Mouse (Mus musculus): Measurements from ENCODE around the gene Prkca. TPM values are rescaled to one million over a fixed set of nuclear protein-coding genes. Genes with fewer than 3 reads are reported as not detected.

Gene Prkca
- total RNA-seq, 2 experiments from 2014 or later = 3.2 to 6.7 TPM

DNA sequence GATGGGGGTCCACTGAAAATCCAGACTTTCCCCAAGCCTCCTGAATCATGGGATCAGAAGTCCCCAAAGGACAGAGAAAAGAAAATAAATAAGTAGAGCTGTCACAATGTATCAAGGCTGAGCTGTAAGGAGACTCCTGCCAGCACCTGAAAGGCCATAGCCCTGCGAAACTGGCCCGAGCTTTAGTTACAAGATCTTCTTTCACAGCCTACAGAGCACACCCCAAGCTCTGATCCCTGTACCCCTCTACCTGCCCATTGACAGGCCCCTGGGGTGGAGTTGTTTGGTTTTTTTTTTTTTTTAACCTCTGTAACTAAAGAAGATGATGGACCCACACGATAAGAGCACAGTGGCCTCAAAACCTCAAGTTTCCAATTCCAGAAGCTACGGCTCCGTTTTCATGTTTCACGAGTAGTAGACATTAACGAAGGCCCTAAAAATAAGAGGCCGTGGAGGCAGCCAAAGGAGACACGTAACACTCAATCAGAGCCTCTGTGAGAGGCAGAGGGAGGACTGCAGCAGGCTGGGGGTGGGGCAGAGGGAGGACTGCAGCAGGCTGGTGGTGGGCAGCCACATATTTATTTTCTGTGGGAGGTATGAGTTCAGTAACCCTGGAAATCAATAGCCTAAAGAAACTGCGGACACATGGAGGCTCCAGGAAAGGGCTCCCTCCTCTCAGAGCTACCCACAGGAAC is 41.8 kb downstream of the Prkca start:
- no peak for ATAC-seq (replicated peaks; ENCODE audit: low FRiP score, poor library complexity, severe bottlenecking)

DNA sequence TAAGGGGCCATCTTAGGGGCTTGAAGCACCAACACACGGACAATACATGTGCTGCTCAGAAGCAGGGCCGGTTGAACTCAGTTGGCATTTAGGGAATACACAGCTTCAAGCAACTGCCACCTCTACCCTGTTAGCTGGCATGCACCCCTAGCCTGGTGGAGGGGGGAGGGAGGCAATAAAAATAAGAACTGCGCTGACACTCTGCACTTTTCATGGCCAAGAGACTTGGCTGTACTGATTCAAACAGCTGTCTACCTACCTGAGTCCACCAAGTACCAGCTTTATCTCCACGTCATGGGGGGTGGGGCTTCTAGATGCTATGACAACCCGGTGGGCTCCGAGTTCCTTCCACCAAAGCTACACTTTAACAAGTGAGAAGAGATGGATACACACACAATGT is 42.7 kb downstream of the Prkca start:
- no peak for ATAC-seq (replicated peaks; ENCODE audit: low FRiP score, poor library complexity, severe bottlenecking)

DNA sequence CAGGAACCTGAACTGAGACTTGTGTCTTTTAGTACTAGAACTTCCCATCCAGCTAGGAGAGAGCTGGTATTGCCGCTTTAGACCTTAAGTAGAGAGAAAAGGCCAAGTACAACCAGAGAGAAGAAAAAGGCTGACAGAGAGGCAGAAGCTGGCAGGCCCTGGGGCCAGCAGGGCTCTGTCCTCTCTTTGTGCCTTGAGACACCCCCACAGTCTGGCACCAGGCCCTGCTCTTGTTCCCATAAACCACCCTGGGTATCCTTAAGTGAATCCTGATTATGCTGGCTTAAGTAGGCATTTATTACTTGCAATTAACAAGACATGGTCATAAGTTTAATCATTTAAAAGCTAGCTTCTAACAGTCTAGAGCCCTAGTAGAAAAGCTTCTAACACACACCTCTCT is 43.3 kb downstream of the Prkca start:
- ATAC-seq (replicated peaks; ENCODE audit: low FRiP score, poor library complexity, severe bottlenecking) = no peak

DNA sequence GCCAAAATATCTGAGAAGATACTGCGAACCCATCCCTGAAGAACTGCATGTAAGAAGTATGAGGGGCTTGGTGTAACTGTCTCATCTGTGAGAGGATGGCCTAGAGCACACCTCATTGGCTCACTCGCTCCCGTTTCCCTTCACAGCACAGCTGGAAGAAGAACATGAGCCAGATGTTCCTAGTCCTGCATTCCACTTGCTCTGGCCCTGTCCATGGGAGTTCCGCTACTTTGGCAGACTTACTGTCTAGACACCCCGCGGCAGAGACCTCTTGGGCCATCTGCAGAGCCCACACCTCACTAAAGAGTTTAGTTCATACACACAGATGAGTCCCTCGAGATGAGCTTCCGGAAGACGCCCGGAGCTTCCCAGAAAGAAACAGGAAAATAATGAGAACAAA is 43.8 kb downstream of the Prkca start:
- ATAC-seq (replicated peaks; ENCODE audit: low FRiP score, poor library complexity, severe bottlenecking) = no peak

DNA sequence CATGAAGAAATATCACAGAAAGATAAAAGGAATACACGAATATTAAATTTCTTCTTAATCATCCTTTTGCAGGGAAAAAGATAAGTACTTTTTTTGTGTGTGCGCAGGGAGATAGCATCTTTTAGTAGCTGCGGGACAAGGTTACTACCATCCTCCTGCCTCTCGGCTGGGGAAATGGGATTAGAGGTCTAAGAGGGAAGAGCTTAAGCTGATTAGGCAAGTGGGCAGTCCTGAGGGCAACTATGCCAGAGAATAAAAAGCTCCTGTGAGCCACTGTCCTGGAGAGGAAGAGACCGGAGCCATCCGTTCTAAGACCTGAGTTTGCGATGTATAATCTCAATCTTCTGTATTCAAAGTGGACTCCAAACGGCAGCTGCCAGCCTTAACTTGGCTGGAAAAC is 45.8 kb downstream of the Prkca start:
- no peak for ATAC-seq (replicated peaks; ENCODE audit: low FRiP score, poor library complexity, severe bottlenecking)

DNA sequence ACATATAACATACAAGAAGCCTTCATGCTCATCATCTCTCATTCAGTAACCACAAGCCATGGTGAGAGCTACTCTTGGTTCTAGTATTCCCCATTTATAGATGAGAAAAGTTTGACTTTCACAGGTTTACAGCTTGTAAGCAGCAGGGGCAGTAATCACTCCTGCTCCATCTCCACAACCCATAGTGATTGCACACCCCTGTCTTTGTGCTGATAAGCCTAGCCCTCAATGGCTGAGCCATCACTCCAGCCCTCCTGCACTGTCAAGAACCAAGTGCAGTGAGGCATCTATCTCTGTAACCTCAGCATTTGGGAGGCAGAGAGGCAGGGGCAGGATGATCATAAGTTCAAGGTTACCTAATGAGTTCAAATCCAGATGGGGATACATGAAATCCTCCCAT is 48.4 kb downstream of the Prkca start:
- ATAC-seq (replicated peaks; ENCODE audit: low FRiP score, poor library complexity, severe bottlenecking) = no peak

DNA sequence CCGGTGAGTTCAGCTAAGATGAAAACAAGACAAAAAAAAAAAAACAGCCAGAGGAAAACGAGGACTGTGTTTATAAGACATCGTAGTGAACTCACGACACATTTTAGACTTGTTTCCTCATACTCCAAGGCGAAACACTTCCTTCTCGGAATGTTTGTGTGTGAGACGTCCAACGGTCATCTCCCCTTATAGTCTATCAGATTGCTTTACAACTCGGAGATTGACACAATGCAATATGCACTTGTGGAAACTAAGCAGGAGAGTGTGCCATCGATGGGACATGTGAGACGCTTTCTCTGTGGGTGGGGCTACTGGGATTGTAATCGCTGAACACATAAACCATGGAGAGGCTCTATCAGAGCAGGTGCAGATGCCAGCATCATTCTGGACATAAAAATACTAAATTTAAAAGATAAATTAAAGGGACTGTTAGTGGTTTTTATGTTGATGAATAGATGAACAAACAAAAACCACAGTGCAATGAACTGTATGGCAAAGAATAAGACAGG is 49.4 kb downstream of the Prkca start:
- no peak for ATAC-seq (replicated peaks; ENCODE audit: low FRiP score, poor library complexity, severe bottlenecking)

DNA sequence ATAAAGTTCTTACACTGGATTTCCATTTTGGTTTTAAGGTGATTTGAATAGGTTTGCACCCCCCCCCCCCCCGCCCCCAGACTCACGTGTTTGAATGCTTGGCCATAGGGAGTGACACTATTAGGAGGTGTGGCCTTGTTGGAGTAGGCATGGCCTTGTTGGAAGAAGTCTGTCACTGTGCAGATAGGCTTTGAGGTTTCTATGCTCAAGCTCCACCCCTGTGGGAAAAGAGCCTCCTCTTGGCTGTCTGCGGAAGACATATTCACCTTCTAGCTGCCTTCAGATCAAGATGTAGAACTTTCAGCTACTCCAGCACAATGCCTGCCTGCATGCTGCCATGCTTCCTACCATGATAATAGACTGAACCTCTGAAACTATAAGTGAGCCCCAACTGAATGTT is 49.9 kb downstream of the Prkca start:
- no peak for ATAC-seq (replicated peaks; ENCODE audit: low FRiP score, poor library complexity, severe bottlenecking)

DNA sequence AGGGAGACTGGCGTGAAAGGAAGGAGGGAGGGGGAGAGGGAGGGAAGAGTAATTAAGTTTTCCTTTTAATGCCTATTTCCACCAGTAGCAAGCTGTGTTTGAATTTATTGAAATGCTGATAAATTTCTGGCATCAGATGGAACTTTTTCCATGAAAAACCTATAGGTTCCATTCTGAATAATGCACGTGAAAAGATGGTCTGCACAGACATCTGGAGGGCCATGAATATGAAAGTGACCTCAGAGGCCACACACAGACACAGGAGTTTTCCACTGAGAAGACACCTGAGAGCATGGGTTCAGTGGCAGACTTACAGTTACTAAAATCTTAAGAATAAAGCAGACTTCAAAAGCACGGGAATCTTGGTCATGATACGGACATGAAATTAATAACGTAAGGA is 54.5 kb downstream of the Prkca start:
- ATAC-seq (replicated peaks; ENCODE audit: low FRiP score, poor library complexity, severe bottlenecking) = no peak

DNA sequence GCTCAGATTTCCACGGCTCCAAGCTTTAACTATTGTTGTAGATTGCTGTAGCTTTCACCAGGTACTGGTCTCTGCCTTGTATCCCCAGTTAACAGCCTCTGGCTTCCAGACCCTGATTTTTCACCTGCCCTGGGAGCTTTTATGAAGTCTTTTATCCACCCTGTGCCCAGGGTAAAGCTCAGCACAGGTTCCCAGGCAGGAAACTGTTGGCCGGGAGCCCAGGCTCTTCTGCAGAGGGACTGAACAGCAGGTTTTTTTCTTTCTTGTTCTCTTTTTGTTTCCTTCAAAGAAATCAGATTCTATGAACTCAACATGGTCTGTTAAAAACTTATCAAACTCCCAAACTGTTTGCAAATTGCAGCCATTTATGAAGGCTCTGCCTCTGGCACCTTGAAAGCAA is 56.4 kb downstream of the Prkca start:
- no peak for ATAC-seq (replicated peaks; ENCODE audit: low FRiP score, poor library complexity, severe bottlenecking)

DNA sequence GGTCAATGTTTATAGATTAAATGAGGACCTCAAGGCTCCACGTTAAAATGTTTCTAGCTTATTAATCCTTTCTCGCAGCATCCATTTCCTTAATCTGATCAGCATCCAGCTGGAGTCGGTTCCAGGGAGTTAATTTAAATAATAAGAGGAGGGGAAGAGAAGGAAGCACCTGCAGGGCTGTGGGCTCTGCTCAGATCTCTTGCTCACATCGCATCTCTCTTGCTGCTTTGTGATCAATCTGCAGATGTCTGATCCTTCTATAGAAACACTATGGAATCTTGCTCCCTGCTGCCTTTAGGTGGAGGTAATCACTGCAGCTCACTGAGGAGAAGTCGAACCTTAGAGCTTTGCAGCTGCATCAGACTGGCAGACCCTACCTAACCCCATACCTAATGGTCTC is 58.7 kb downstream of the Prkca start:
- no peak for ATAC-seq (replicated peaks; ENCODE audit: low FRiP score, poor library complexity, severe bottlenecking)

DNA sequence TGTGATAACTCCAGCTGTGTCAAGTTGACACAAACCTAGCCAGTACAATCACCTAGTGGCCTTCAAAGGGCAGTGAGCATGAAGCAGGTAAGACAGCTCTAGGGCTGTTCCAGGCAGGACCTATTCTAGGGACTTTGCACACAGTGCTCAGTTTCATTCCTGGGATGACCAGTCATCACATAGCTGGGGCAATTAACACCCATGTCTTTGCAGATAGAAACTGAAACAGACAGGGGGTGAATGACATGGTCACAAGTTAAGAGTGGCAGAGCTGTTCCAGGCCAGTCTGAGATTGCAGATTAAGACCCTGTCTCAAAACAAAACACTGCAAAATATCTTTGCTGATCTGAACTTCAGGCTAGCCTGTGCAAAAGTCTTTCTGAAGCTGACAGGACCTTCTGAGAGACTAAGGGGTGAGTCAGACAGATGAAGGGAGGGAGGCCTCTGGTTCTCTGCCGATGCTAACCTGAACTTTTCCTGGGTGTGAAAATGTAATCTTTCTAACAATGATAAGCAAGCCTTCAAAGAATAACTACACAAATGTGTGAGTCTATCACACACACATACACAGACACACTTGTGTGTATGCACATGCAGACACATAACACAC is 60.8 kb downstream of the Prkca start:
- no peak for ATAC-seq (replicated peaks; ENCODE audit: low FRiP score, poor library complexity, severe bottlenecking)

DNA sequence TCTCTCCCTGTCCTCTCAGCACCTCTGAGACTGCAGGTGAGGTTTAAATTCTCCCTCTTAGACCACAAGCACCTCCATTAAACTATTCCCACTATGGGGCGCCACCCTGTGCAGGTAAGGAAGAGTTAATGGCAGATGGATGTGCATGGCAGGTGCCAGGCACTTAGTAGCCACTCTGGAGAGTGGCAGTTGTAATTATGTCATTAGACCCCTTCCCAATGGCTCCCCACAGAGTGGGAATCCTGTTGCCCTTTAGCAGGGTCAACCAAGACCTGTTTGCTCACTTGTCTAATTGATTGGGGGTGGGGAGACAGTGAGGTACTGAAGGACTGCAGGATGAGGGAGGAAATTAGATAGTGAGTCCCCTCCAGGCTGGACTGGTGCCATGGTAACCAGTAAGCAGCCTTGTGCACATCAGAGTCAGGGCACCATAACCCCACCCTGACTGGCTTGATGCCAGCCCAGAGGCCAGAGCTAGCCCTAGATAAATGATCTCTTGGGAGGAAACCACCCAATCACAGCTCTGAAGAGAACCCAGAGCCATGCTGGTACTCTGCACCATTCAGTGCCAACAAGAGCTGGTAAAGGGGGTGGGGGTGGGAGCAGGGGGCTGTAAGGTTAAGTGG is 63.9 kb downstream of the Prkca start:
- ATAC-seq (replicated peaks; ENCODE audit: low FRiP score, poor library complexity, severe bottlenecking) = no peak

DNA sequence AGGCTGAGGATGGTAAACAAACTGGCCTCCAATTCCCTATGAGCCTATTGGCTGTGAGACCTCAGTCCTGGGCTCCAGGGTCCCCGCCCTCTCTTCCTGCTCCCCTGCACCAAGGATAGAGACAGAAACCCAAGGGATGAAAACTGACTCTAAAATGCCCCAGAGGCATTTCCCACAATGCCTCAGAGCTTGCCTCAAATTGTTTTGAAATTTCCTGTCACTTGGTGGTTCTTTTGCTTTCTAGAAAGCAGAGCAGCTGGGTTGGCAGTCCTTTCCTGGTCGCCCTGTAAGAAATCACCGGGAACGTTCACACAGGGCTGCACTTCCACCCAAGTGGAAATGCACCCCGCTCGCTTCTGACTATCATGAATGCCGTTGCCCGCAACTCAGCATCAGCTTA is 66.6 kb downstream of the Prkca start:
- no peak for ATAC-seq (replicated peaks; ENCODE audit: low FRiP score, poor library complexity, severe bottlenecking)

DNA sequence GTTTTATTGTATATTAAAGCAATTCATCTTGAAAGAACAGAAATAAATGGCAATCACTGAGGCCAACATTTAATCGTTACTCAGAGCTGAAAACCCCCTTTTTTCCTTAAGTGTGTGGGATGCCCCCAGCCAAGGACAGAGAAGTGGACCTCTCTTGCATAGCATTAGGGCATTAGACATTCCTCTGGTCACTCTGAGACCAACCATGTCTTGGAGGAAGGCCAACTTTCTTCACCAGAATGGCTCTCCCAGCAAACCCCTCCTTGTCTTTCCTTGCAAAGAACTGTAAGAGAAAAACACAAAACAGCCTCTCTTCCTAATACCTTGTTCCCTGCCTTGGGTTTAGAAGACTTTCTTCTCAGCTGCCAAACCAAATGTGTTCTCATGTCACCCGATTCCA is 67.6 kb downstream of the Prkca start:
- ATAC-seq (replicated peaks; ENCODE audit: low FRiP score, poor library complexity, severe bottlenecking) = no peak

DNA sequence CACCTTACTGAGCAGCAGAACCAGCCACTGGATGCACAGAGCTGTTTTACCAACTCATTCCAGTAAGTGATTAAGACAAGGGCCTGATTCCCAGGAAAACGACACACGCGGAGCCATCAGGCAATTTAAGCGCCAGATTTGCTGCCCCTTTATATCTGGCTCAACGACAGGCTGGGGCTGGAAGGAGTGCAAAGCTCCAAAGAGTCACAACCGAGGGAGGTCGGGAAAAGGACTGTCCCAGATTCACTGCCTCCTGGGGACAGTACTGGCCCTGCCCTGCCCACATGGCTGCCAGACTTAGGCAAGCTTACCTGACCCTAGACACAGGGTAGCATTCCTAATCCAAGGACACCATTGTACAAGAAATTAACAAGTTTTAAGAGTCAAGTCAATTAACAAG is 69.7 kb downstream of the Prkca start:
- no peak for ATAC-seq (replicated peaks; ENCODE audit: low FRiP score, poor library complexity, severe bottlenecking)

DNA sequence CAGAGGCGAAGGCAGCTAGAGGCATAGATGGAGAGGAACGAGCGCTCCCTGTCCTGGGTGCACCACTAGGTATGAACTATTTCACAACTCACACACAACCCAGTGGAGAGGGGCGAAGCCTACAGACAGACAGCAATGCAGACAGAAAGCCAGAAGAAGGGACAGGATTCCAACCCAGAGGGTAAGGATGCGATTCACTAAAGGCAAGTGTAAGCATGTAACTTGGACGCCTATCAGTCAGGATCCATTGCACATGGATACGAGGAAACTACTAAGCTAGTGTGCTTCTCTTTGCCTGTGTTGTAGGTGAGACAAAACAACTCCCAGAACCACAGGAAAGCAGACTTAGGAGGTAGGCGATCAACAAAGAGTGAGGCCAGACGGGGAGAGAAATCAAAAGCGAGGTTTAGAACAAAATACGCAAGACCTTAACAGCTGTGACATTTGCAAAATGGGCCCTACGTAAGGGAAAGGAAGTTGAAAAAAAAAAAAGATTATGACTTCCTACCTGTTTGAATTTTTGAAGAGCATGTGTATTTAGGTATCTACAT is 70.2 kb downstream of the Prkca start:
- ATAC-seq (replicated peaks; ENCODE audit: low FRiP score, poor library complexity, severe bottlenecking) = no peak

DNA sequence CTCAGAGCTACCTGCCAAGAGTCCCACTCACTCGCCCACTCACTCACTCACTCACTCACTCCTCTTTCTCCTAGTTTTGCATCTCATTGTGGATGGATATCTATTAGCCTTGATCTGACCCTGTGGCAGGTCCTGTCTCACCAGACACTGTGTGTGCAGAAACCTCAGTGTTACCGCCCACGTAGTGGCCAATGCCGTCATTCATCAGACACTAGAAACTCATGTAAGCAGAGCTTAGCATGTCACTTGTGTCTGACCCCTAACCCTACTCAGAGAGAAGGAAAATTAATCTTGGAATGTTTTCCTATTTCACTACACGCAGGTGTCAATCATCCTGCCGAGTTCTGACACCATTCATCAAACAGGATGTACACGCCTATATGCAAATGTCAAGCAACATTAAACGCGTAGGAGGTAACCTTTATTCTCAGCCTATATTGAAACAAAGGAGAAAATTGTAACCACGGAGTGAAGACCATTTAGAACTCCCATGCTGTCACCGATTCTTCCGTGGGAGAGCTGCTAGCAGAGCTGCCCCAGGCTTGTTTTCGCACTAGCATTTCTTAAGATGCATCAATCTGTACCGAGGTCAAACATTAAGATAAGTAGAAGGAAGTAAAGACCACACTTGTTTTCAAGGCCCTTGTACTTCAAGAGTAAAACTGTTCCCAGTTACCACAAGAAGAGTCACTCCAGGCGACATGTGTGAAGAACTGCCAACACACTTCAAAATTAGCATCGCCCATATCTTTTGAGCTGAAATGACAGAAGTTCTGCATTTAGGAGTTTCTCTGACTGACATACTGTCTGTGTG is 70.9 kb downstream of the Prkca start:
- no peak for ATAC-seq (replicated peaks; ENCODE audit: low FRiP score, poor library complexity, severe bottlenecking)

DNA sequence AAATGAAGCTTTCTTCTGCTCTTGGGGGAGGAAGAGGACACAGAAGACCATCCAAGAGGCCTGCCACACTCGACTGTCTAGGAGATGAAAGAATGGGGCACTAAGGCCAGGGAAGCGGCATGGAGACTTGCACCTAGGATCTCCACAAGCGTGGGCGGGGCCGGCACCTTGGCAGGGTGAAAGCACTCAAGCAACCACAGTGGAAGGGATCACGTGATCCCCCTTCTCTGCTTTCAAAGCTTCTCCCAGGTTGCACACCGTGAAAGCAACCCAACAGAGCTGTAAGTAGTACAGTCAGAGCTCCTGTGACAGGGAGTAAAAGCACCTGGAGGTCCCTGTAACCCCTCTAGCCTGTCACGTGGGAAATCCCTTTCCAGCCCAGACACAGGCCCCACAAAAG is 72.4 kb downstream of the Prkca start:
- no peak for ATAC-seq (replicated peaks; ENCODE audit: low FRiP score, poor library complexity, severe bottlenecking)

DNA sequence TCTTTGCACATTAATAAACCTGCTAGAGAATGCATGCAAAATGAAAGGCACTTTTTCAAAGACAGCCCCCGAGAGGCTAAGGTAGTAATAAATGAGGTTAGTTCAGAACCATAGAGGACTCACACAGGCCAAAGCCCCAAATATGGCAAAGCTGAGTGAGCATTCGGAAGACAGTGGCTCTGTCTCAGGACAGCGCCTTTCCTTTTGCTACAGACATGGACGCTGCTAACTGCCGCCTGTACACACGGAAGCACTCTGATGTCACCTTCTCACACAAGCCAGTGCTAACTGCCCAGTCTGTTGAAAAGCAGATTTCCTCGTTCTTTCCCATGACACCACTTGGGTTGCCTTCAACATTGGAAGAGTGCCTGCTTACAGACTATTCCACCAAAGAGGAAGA is 74.2 kb downstream of the Prkca start:
- no peak for ATAC-seq (replicated peaks; ENCODE audit: low FRiP score, poor library complexity, severe bottlenecking)

All from erythroblast, adult 5-6 weeks (primary cell).